Mouse (Mus musculus): ENCODE measurements around the gene Krr1. TPM values are rescaled to one million over a fixed set of nuclear protein-coding genes. Genes with fewer than 3 reads are reported as not detected.

The Krr1 gene
- polyA plus RNA-seq, 1 experiment, result 10.2 TPM

- Histone ChIP-seq H3K79me2 (ENCODE audit: control insufficient read depth, insufficient read depth) (peaks cover 1% of the 10 kb centered on the region), H3K4me3 (ENCODE audit: insufficient read depth, poor library complexity, severe bottlenecking) (no peak overlapping the region), H3K79me3 (ENCODE audit: low read depth) (no peaks in the 10 kb centered on the region), H3K36me3 (ENCODE audit: control insufficient read depth, insufficient read depth) (peaks cover 66% of the 10 kb centered on the region), H3ac (ENCODE audit: control insufficient read depth, insufficient read length, low read depth) (no peak overlapping the region), H3K27me3 (ENCODE audit: control insufficient read depth, insufficient read depth, insufficient read length) (no peaks in the 10 kb centered on the region)
- TF ChIP-seq CEBPB (IDR thresholded peaks at IDR 0.05; ENCODE audit: low read depth), result no peak
- no peak for TF ChIP-seq FOSL1 (IDR thresholded peaks at IDR 0.05; ENCODE audit: insufficient read depth, low read length, poor library complexity, severe bottlenecking)
- no peak for TF ChIP-seq CTCF (IDR thresholded peaks at IDR 0.05; ENCODE audit: control insufficient read depth, insufficient read depth, insufficient read length)
- TF ChIP-seq MYOD1 (IDR thresholded peaks at IDR 0.05; ENCODE audit: control insufficient read depth, insufficient read length, low read depth), result no peak
- no peak for TF ChIP-seq MYOG (IDR thresholded peaks at IDR 0.05; ENCODE audit: control insufficient read depth, extremely low read depth, insufficient read length)
- TF ChIP-seq USF1 (IDR thresholded peaks at IDR 0.05; ENCODE audit: low read depth), result no peak
- no peak for TF ChIP-seq MAX (IDR thresholded peaks at IDR 0.05)
Observed at GRCm38 (mm10) chr10:111986453-111986852, 14.0 kb downstream of the Krr1 start.

DNA sequence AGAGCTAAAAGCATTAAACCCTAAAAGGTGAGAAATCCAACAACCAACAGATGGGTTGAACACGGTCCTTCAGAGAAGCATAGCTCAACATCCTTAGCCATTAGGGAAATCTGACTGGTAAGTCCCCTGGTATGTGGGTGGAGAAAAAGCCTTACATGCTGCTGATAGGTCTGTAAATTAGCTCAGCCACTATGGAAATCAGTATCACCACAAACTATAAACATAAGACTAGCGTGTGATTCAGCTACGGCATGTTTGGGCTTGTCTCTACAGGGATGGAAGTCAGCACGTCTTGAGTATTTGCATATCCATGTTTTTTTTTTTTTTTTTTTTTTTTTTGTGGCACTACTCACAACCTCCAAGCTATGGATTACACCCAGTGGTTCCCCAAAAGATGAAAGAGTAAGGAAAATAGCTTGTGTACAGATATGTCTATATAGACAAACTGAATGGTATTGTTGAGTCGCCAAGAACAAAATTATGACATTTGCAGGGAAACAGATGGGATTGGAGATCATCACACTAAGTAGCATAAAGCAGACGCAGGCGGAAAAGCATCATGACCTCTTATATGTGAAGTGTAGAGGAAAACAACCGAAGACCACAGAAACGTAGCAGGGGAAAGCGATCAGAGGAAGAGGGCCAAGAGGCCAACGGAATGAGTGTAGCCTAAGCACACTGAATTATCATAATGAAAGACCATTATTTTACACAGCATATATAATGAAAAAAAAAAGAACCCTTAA, 23.5 kb downstream of the Krr1 start:
- Histone ChIP-seq H3K79me2 (ENCODE audit: control insufficient read depth, insufficient read depth) (no peaks in the 10 kb centered on the region), H3K27me3 (ENCODE audit: control insufficient read depth, insufficient read depth, insufficient read length) (no peaks in the 10 kb centered on the region), H3K36me3 (ENCODE audit: control insufficient read depth, insufficient read depth) (no peaks in the 10 kb centered on the region), H3K4me3 (ENCODE audit: insufficient read depth, poor library complexity, severe bottlenecking) (no peak overlapping the region), H3K79me3 (ENCODE audit: low read depth) (no peaks in the 10 kb centered on the region), H3ac (ENCODE audit: control insufficient read depth, insufficient read length, low read depth) (no peak overlapping the region)
- TF ChIP-seq MAX (IDR thresholded peaks at IDR 0.05) (no peak), FOSL1 (IDR thresholded peaks at IDR 0.05; ENCODE audit: insufficient read depth, low read length, poor library complexity, severe bottlenecking) (no peak), CEBPB (IDR thresholded peaks at IDR 0.05; ENCODE audit: low read depth) (no peak), MYOG (IDR thresholded peaks at IDR 0.05; ENCODE audit: control insufficient read depth, extremely low read depth, insufficient read length) (no peak)

- H3ac ChIP-seq (ENCODE audit: control insufficient read depth, insufficient read length, low read depth), result no peak overlapping the region
- H3K79me3 ChIP-seq (ENCODE audit: low read depth), result no peaks in the 10 kb centered on the region
- H3K4me3 ChIP-seq (ENCODE audit: insufficient read depth, poor library complexity, severe bottlenecking), result no peak overlapping the region
- no peaks in the 10 kb centered on the region for H3K36me3 ChIP-seq (ENCODE audit: control insufficient read depth, insufficient read depth)
- TF ChIP-seq FOSL1 (IDR thresholded peaks at IDR 0.05; ENCODE audit: insufficient read depth, low read length, poor library complexity, severe bottlenecking), result no peak
- TF ChIP-seq MAX (IDR thresholded peaks at IDR 0.05), result no peak
- no peak for TF ChIP-seq USF1 (IDR thresholded peaks at IDR 0.05; ENCODE audit: low read depth)
- no peak for TF ChIP-seq MYOG (IDR thresholded peaks at IDR 0.05; ENCODE audit: control insufficient read depth, extremely low read depth, insufficient read length)
- peak; percentile 40 for TF ChIP-seq CEBPB (IDR thresholded peaks at IDR 0.05; ENCODE audit: low read depth)
- no peaks in the 10 kb centered on the region for H3K27me3 ChIP-seq (ENCODE audit: control insufficient read depth, insufficient read depth, insufficient read length)
- no peaks in the 10 kb centered on the region for H3K79me2 ChIP-seq (ENCODE audit: control insufficient read depth, insufficient read depth)
Observed at GRCm38 (mm10) chr10:111996549-111996904, 24.1 kb downstream of the Krr1 start.

GRCm38 (mm10) chr10:111996911-111997347, 24.5 kb downstream of the Krr1 start:
- Histone ChIP-seq H3ac (ENCODE audit: control insufficient read depth, insufficient read length, low read depth) (no peak overlapping the region), H3K79me3 (ENCODE audit: low read depth) (no peaks in the 10 kb centered on the region), H3K79me2 (ENCODE audit: control insufficient read depth, insufficient read depth) (no peaks in the 10 kb centered on the region), H3K4me3 (ENCODE audit: insufficient read depth, poor library complexity, severe bottlenecking) (no peak overlapping the region), H3K36me3 (ENCODE audit: control insufficient read depth, insufficient read depth) (no peaks in the 10 kb centered on the region), H3K27me3 (ENCODE audit: control insufficient read depth, insufficient read depth, insufficient read length) (no peaks in the 10 kb centered on the region)
- no peak for TF ChIP-seq MYOD1 (IDR thresholded peaks at IDR 0.05; ENCODE audit: control insufficient read depth, insufficient read length, low read depth)
- TF ChIP-seq FOSL1 (IDR thresholded peaks at IDR 0.05; ENCODE audit: insufficient read depth, low read length, poor library complexity, severe bottlenecking), result no peak
- TF ChIP-seq CEBPB (IDR thresholded peaks at IDR 0.05; ENCODE audit: low read depth), result no peak
- TF ChIP-seq MAX (IDR thresholded peaks at IDR 0.05), result no peak
- no peak for TF ChIP-seq USF1 (IDR thresholded peaks at IDR 0.05; ENCODE audit: low read depth)

DNA sequence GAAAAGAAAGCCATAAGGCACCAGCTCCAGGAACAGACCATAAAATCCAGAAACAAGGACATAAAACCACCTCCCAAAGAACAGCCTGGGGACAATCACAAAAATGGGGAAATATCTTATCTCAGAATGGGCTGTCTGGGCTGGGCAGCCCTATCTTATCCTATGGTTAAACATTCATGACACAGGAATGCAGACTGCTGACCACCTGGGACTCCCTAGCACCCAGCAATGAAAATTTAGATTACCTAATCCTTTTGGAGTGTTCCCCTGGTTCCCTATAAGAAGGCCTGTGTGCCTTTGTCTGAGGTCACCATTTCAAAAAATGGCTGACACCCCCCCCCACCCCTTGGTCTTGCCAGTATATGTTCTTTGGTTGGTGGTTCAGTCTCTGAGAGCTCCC, 25.2 kb downstream of the Krr1 start:
- H3ac ChIP-seq (ENCODE audit: control insufficient read depth, insufficient read length, low read depth), result no peak overlapping the region
- H3K79me2 ChIP-seq (ENCODE audit: control insufficient read depth, insufficient read depth), result no peaks in the 10 kb centered on the region
- no peaks in the 10 kb centered on the region for H3K36me3 ChIP-seq (ENCODE audit: control insufficient read depth, insufficient read depth)
- no peak overlapping the region for H3K4me3 ChIP-seq (ENCODE audit: insufficient read depth, poor library complexity, severe bottlenecking)
- H3K27me3 ChIP-seq (ENCODE audit: control insufficient read depth, insufficient read depth, insufficient read length), result no peaks in the 10 kb centered on the region
- TF ChIP-seq CEBPB (IDR thresholded peaks at IDR 0.05; ENCODE audit: low read depth), result no peak
- H3K79me3 ChIP-seq (ENCODE audit: low read depth), result no peaks in the 10 kb centered on the region

GRCm38 (mm10) chr10:111999765-112000164, 27.3 kb downstream of the Krr1 start:
- Histone ChIP-seq H3K79me2 (ENCODE audit: control insufficient read depth, insufficient read depth) (no peaks in the 10 kb centered on the region), H3K4me3 (ENCODE audit: insufficient read depth, poor library complexity, severe bottlenecking) (no peak overlapping the region), H3K27me3 (ENCODE audit: control insufficient read depth, insufficient read depth, insufficient read length) (no peaks in the 10 kb centered on the region), H3K36me3 (ENCODE audit: control insufficient read depth, insufficient read depth) (no peaks in the 10 kb centered on the region), H3ac (ENCODE audit: control insufficient read depth, insufficient read length, low read depth) (no peak overlapping the region), H3K79me3 (ENCODE audit: low read depth) (no peaks in the 10 kb centered on the region)
- TF ChIP-seq FOSL1 (IDR thresholded peaks at IDR 0.05; ENCODE audit: insufficient read depth, low read length, poor library complexity, severe bottlenecking) (no peak), MAX (IDR thresholded peaks at IDR 0.05) (no peak), MYOD1 (IDR thresholded peaks at IDR 0.05; ENCODE audit: control insufficient read depth, insufficient read length, low read depth) (no peak), CEBPB (IDR thresholded peaks at IDR 0.05; ENCODE audit: low read depth) (no peak), USF1 (IDR thresholded peaks at IDR 0.05; ENCODE audit: low read depth) (no peak), CTCF (IDR thresholded peaks at IDR 0.05; ENCODE audit: control insufficient read depth, insufficient read depth, insufficient read length) (no peak), MYOG (IDR thresholded peaks at IDR 0.05; ENCODE audit: control insufficient read depth, extremely low read depth, insufficient read length) (no peak)

Measured in C2C12 (cell line).